Mouse (Mus musculus) regulatory T cell (primary cell): ENCODE data around the gene Rhbdl3.
"Not testable (repeated sequence)": the region's sequence is repeated elsewhere in the genome, so short reads cannot be mapped to it uniquely, and the experiment has no call there.

Experiments
- in situ Hi-C: fragments of 300-600 bp; cut with MboI, MseI; formaldehyde crosslinking; loops from one replicate; pipeline ENCODE4 v1.15.1; 2025; ENCODE audit warnings: high pct_unique_total_duplicates

The Rhbdl3 gene

GRCm38 (mm10) chr11:80312049-80312448, 11.3 kb downstream of the Rhbdl3 start:
- in situ Hi-C loops = no loop called here

GRCm38 (mm10) chr11:80312565-80312964, 11.9 kb downstream of the Rhbdl3 start:
- in situ Hi-C loops = no loop called here

DNA sequence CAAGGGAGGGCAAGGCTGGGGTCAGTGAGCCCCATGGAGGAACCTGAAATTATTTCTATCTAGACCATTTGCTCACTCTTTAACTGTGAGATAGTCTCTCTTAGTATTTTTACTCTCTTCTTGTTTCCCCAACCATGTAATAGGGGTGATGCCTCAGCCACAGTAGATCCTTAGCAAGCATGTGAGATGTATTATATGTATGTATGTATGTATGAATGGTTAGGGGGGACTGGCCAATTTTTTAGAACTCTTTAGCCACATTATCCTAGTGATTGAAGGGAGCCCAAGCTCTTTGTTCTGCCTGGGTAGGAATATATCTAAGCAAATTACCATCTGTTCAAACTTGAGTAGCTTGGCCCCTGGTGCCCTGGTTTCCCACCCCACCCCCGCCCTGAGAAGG, 12.8 kb downstream of the Rhbdl3 start:
- in situ Hi-C loops = no loop called here

- in situ Hi-C loops = no loop called here
Measured at GRCm38 (mm10) chr11:80313944-80314343, 13.2 kb downstream of the Rhbdl3 start.

DNA sequence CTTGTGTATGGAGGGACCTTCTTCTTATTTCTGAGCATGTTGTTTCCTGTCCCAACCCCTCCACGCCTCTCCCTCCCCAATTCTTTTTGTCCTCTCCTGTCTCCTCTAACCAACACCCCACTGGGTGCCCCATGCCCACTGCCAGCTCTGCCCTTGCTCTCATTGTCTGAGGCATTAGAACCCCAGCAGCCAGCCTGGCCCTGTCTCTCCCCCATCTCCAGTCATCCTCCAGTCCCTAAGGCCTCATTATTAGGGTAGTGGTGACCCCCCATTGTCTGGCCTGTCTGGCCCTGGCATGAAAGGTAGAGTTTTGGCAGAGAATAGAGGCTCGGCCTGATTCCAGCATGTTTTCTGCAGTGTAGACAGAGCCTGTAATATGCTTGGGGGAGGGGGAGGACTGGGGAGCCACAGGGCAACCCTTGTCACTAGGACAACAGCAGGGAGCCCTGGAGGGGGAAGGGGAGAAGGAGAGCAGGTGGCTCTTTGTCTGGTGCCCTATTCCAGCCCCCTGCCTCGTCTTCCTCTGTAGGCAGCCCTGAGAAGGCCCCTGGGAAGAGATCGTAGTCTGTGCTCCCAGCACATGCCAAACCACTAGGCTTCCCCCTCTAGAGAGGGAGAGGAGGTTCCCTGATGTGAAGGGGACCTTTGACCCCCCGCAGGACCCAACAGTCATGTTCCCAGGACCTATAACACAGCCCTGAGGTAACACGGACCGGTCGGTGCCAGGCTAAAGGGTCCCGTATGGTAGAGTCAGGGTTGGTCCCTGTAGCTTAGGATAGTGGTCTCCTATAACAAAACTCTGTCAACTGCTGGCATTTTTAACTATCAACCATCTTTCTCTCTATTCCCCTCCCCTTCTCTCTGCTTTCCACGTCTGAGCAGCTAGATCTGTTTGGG, 15.3 kb downstream of the Rhbdl3 start:
- in situ Hi-C loops = no loop called here

DNA sequence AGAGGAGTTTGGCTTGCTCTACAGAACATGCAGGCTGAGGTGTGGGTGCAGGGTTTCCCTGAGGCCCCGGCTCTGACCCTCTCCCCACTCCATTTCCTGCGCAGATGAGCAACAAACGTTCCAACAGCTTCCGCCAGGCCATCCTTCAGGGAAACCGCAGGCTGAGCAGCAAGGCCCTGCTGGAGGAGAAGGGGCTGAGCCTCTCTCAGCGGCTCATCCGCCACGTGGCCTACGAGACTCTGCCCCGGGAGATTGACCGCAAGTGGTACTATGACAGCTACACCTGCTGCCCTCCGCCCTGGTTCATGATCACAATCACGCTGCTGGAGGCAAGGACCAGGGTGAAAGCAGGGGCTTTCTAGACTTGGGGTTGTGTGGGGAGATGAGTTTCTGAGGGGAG, 22.5 kb downstream of the Rhbdl3 start:
- in situ Hi-C loops = no loop called here

DNA sequence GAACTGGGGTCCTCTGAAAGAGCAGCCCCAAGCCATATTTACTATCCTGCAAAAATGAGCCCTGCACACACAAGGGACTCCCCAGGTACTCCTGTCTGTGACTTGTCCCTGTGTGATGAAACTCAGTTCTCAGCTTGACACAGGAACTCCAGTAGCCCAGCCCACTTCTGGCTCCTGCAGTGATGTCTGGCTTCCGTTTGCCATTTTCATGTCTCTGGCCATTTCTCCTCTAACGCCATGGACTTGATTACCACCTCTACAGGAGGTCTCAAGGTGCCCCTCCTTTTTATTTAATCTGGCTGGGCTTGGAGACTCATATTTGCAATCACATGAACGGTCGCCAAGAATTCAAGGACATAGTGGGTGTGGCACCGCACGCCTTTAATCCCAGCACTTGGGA, 23.9 kb downstream of the Rhbdl3 start:
- in situ Hi-C loops = no loop called here

DNA sequence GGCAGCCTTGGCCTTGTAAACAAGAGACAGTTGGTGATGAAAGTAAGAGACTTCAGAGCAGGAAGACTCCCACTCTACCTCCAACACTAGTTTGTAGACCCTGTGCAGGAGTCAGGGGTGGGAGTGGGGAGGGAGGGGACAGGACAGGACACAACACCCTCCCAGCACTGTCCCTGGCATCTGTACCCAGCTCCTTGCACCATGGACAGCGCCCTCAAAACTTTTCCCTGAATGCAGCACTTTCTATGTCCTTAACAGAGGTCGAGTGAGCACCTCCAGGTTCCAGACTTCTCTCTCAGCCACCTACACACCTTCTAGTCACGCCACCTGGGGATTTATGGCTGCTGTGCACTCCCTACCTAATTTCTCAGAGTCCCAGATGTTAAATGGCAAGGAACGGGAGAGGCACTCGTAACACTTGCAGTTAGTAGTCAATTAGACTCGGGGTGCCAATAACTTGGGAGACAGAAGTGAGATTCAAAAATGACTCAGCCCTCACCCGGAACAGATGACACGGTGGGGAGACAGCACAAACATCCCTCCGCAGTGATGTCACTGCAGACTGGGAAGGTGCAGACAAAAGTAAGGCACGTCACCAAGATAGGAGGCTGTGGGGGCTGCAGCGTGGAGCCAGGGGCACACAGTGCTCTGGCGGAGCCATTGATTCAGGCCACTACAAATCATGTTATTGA, 32.1 kb downstream of the Rhbdl3 start:
- in situ Hi-C loops = no loop called here

DNA sequence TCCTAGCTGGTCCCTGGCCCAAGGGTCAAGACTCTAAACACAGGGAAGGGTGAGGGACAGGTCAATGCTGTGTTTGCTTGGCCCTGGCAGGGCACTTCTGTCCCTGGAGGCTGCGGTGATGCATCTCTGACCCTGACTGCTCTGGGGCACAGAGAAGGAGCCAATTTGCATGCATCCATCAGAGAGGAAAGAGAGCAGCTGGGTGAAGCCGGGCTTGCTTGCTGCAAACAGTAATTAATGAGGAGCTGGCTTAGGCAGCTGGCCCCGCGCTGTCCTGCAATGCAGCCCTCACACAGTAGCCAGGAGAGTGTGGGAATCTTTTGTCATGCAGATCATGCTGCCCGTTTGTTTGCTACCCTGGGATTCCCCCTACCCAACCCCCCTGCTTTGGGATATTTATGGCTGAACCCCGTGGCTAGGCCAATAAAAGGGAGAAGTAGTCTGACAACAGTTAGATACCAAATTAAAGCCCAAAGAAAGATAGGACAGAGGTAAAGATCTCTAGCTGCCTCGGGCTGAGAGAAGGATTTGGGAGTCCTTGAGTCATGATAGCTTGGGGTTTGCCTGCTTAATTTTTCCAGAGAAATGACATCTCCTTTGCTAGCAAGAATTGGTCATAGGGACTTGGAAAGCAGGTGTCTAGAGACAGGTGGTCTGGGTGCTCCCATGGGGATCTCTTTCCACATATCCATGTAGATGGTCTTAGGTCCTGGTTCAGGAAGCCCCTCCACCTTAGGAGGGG, 35.1 kb downstream of the Rhbdl3 start:
- in situ Hi-C loops = no loop called here

GRCm38 (mm10) chr11:80336351-80336730, 35.6 kb downstream of the Rhbdl3 start:
- in situ Hi-C loops = no loop called here

GRCm38 (mm10) chr11:80342482-80342881, 41.8 kb downstream of the Rhbdl3 start:
- in situ Hi-C loops = no loop called here

- in situ Hi-C loops = loop anchor here (5.0 kb wide), 1 partner anchor 70 kb away; no protein-coding TSS in a partner anchor
Measured at GRCm38 (mm10) chr11:80351832-80352430, 51.2 kb downstream of the Rhbdl3 start.

DNA sequence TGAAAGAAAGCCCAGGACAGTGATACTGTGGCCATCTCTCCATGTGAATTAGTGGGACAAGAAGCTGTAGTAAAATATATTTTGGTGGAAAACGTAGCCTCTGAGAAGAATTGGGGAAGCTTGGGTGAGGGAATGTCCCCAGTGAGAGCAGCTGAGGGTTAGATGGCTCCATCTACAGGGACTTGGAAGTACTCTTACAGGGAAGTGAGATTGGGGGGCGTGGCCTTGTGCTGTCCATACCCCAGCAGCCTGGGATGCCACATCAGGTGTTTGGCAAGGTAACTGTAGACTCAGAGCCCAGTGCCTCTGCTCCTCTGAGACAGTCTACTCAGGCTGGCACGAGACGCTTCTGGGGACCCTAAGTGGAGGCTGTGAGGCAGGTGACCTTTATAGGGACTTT, 54.1 kb downstream of the Rhbdl3 start:
- in situ Hi-C loops = loop anchor here (5.0 kb wide), 1 partner anchor 73 kb away; no protein-coding TSS in a partner anchor

- in situ Hi-C loops = no loop called here
Measured at GRCm38 (mm10) chr11:80368949-80369348, 68.2 kb downstream of the Rhbdl3 start.

- in situ Hi-C loops = no loop called here
Measured at GRCm38 (mm10) chr11:80376651-80377050, 75.9 kb downstream of the Rhbdl3 start.

GRCm38 (mm10) chr11:80377712-80378451, 77.2 kb downstream of the Rhbdl3 start, which contains the start of gene 5730455P16Rik:
TSS of gene 5730455P16Rik (minus strand) at chr11:80378034.
- in situ Hi-C loops = no loop called here

- in situ Hi-C loops = not testable (repeated sequence)
Measured at GRCm38 (mm10) chr11:80378452-80379068, 77.8 kb downstream of the Rhbdl3 start.

GRCm38 (mm10) chr11:80379184-80379583, 78.5 kb downstream of the Rhbdl3 start:
- in situ Hi-C loops = not testable (repeated sequence)

- in situ Hi-C loops = no loop called here
Measured at GRCm38 (mm10) chr11:80382626-80383018, 81.9 kb downstream of the Rhbdl3 start.

DNA sequence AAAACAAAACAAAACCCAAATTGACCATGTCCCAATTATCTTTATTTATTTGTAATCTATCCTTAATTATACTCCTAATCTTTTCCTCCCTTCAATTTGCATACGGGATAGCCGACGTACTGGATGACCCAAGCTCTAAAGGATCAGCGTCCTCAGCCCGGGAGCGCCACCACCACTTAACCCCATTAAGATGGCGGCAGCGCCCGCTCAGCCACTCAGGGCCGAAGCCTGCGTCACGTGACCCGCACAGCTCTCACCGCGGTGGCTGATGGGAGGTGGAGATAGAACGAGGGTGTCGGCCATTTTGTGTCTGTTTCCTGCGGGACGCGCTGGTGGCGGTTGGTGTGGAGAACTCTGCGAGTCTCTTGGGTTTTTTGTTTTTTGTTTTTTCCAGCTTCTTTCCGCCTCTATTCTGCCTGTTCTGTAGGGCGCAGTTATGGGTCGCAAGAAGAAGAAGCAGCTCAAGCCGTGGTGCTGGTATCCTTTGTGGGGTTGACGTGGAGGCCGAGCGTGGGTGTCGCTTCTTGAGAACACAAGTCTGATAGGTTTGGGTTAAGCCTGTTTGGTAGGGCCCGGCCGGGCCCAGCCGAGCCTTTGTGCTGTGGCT, 82.4 kb downstream of the Rhbdl3 start, which contains the start of gene Zfp207:
Gene Zfp207 (plus strand): TSS at position 261 of the 607 bp plus-strand sequence.
- in situ Hi-C loops = no loop called here
